Mouse (Mus musculus): ENCODE measurements around the gene Slc43a2.

The Slc43a2 gene

GRCm38 (mm10) chr11:75604826-75605225 lies 73.3 kb downstream of the Slc43a2 start:
- no peak for DNase-seq (ENCODE audit: low spot score in 2 of 2)

GRCm38 (mm10) chr11:75605318-75605717 lies 73.8 kb downstream of the Slc43a2 start:
- DNase-seq (ENCODE audit: low spot score in 2 of 2): no peak

GRCm38 (mm10) chr11:75608776-75609175 lies 77.3 kb downstream of the Slc43a2 start:
- DNase-seq (ENCODE audit: low spot score in 2 of 2): no peak

- DNase-seq (ENCODE audit: low spot score in 2 of 2): no peak
Observed at GRCm38 (mm10) chr11:75610021-75610420, 78.5 kb downstream of the Slc43a2 start.

GRCm38 (mm10) chr11:75614769-75615168 lies 83.3 kb downstream of the Slc43a2 start:
- DNase-seq (ENCODE audit: low spot score in 2 of 2): no peak

GRCm38 (mm10) chr11:75615556-75615955 lies 84.1 kb downstream of the Slc43a2 start:
- DNase-seq (ENCODE audit: low spot score in 2 of 2): no peak

- DNase-seq (ENCODE audit: low spot score in 2 of 2): peak in 1 of 2 experiments; percentile 46
Observed at GRCm38 (mm10) chr11:75619133-75619532, 87.6 kb downstream of the Slc43a2 start.

GRCm38 (mm10) chr11:75620136-75620780 lies 88.8 kb downstream of the Slc43a2 start:
- DNase-seq (ENCODE audit: low spot score in 2 of 2): no peak

- no peak for DNase-seq (ENCODE audit: low spot score in 2 of 2)
Observed at GRCm38 (mm10) chr11:75621426-75621825, 89.9 kb downstream of the Slc43a2 start.

GRCm38 (mm10) chr11:75622588-75623329 lies 91.3 kb downstream of the Slc43a2 start:
- DNase-seq (ENCODE audit: low spot score in 2 of 2): no peak

- DNase-seq (ENCODE audit: low spot score in 2 of 2): no peak
Observed at GRCm38 (mm10) chr11:75624102-75624554, 92.6 kb downstream of the Slc43a2 start.

GRCm38 (mm10) chr11:75625820-75626219 lies 94.3 kb downstream of the Slc43a2 start:
- DNase-seq (ENCODE audit: low spot score in 2 of 2): no peak

Measured in spleen, postnatal 14 days (tissue).